Mouse (Mus musculus) erythroblast, embryonic 14.5 days (primary cell): Measurements from ENCODE around the gene Nup153. TPM values are rescaled to one million over a fixed set of nuclear protein-coding genes. Genes with fewer than 3 reads are reported as not detected.

Experiments
- H3K27me3 ChIP-seq: 2 replicates; pipeline ENCODE4 v1.6.1; 2012; ENCODE audit warnings: inconsistent platforms; ENCODE audit not compliant: control insufficient read depth
- H3K36me3 ChIP-seq: 2 replicates; pipeline ENCODE4 v1.6.1; 2012; ENCODE audit warnings: mild to moderate bottlenecking, inconsistent platforms; ENCODE audit not compliant: control insufficient read depth
- H3K4me1 ChIP-seq: 2 replicates; pipeline ENCODE4 v1.6.1; 2012; ENCODE audit warnings: inconsistent platforms; ENCODE audit not compliant: control insufficient read depth
- H3K4me3 ChIP-seq: replicated peaks from 2 replicates; pipeline ENCODE3; 2012; ENCODE audit warnings: moderate library complexity, mild to moderate bottlenecking, inconsistent platforms
- H3K9me3 ChIP-seq: 2 replicates; pipeline ENCODE4 v1.6.1; 2012; ENCODE audit warnings: low read length, inconsistent platforms, mixed read lengths; ENCODE audit not compliant: control insufficient read depth
- GATA1 ChIP-seq: IDR thresholded peaks from 2 replicates; pipeline ENCODE4 v1.6.1; 2012; ENCODE audit warnings: low read length, inconsistent platforms, mixed read lengths
- TAL1 ChIP-seq: IDR thresholded peaks from 3 replicates; pipeline ENCODE4 v1.6.1; 2012; ENCODE audit warnings: low read length, inconsistent platforms, mixed read lengths
- polyA plus RNA-seq: library from polyadenylated mRNA; stranded (reverse); fragments of >175 nt; gene quantifications from 2 replicates; pipeline ENCODE4 v1.2.3, GENCODE M21; 2012

The Nup153 gene
- polyA plus RNA-seq, 1 experiment: 1.6 TPM

- Histone ChIP-seq H3K4me1 (peaks cover 24% of the 10 kb centered on the region), H3K9me3 (no peaks in the 10 kb centered on the region), H3K27me3 (no peaks in the 10 kb centered on the region), H3K36me3 (no peaks in the 10 kb centered on the region), H3K4me3 (peak overlapping the region; percentile 69)
- TF ChIP-seq GATA1 (no peak), TAL1 (no peak)
Observed at GRCm38 (mm10) chr13:46736479-46736865, 8.7 kb upstream of the Nup153 start.

- peak overlapping the region; percentile 69 for H3K4me3 ChIP-seq
- TF ChIP-seq GATA1: no peak
- no peak for TF ChIP-seq TAL1
- H3K4me1 ChIP-seq: peaks cover 21% of the 10 kb centered on the region
- H3K36me3 ChIP-seq: no peaks in the 10 kb centered on the region
- no peaks in the 10 kb centered on the region for H3K9me3 ChIP-seq
- H3K27me3 ChIP-seq: no peaks in the 10 kb centered on the region
Observed at GRCm38 (mm10) chr13:46735808-46736478, 8.2 kb upstream of the Nup153 start.

DNA sequence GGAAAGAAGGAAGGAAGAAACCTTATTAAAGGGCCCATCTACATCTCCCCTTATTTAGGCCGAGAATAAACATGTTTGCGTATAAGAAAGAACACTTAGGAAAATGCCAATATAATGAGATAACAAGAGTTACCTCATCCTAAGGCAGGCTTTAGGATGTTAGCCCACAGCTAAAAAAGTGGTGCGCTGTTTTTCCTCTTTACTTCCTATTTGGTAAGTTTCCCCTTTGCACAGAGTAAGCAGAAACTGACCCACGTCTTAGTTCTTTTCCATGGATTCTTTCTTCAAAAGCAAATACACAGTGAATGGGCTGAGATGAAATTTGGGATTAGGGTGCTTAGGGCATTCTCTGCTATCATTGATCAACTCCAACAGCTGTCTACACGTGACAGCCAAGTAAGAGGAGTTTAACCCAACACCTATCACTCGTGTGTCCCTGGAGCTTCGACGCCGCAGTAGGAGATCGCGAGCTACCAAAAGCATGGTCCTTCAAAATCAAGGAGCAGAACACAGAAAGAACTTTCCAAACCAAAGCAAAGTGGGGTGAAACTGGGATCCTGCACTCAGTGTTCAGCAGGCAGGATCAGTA lies 7.6 kb upstream of the Nup153 start:
- TF ChIP-seq TAL1: no peak
- no peak for TF ChIP-seq GATA1
- H3K36me3 ChIP-seq: no peaks in the 10 kb centered on the region
- no peaks in the 10 kb centered on the region for H3K27me3 ChIP-seq
- peak overlapping the region; percentile 69 for H3K4me3 ChIP-seq
- H3K9me3 ChIP-seq: no peaks in the 10 kb centered on the region
- peaks cover 20% of the 10 kb centered on the region for H3K4me1 ChIP-seq

DNA sequence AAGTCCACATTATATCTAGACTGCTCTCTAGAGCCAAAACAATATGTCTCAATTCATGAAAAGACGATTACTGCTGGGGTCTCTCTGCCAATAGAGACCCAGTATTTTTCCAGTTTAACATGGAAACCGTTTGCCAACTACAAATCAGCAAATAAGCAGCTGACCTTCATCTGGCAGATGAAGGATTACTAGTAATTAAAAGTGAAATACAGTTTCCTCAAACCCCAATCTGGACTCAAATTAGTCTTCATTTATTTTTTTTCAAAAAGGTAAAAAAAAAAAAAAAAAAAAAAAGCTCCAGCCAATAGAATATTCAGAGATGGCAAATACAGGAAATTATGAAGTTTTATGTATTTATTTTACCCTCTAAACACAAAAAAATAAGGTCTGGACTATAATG lies 2.3 kb upstream of the Nup153 start:
- Histone ChIP-seq H3K9me3 (no peaks in the 10 kb centered on the region), H3K27me3 (no peaks in the 10 kb centered on the region), H3K36me3 (no peaks in the 10 kb centered on the region; the same call in none of the 2 replicates), H3K4me1 (peaks cover 12% of the 10 kb centered on the region), H3K4me3 (no peak overlapping the region)
- TF ChIP-seq GATA1 (no peak), TAL1 (no peak)

DNA sequence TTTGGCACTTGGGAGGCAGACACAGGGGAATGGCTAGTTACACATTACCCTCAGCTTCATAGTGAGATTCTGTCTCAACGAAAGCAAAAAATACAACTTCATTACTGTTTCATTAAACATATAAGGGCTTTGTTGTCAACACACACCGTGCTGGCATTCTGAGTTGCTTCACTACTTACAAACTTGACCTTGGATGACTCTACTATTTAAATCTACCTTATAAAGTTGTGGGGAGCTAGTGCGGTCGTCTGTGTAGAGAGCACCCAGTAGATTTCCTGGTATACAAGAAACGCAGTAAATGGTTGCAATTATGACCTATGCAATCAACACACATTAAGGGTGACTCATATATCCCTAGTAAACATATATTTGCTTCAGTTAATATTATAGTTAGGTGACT lies 671 bp upstream of the Nup153 start:
- Histone ChIP-seq H3K4me3 (peak overlapping the region; percentile 99), H3K9me3 (no peaks in the 10 kb centered on the region), H3K4me1 (peaks cover 27% of the 10 kb centered on the region), H3K36me3 (peaks cover 7% of the 10 kb centered on the region), H3K27me3 (no peaks in the 10 kb centered on the region)
- TF ChIP-seq GATA1: no peak

- Histone ChIP-seq H3K4me3 (peak overlapping the region; percentile 99), H3K9me3 (no peaks in the 10 kb centered on the region), H3K4me1 (peaks cover 37% of the 10 kb centered on the region), H3K27me3 (no peaks in the 10 kb centered on the region), H3K36me3 (peaks cover 11% of the 10 kb centered on the region)
- TF ChIP-seq GATA1: no peak
- TF ChIP-seq TAL1: no peak
Observed at GRCm38 (mm10) chr13:46727038-46727836, 503 bp downstream of the Nup153 start.

DNA sequence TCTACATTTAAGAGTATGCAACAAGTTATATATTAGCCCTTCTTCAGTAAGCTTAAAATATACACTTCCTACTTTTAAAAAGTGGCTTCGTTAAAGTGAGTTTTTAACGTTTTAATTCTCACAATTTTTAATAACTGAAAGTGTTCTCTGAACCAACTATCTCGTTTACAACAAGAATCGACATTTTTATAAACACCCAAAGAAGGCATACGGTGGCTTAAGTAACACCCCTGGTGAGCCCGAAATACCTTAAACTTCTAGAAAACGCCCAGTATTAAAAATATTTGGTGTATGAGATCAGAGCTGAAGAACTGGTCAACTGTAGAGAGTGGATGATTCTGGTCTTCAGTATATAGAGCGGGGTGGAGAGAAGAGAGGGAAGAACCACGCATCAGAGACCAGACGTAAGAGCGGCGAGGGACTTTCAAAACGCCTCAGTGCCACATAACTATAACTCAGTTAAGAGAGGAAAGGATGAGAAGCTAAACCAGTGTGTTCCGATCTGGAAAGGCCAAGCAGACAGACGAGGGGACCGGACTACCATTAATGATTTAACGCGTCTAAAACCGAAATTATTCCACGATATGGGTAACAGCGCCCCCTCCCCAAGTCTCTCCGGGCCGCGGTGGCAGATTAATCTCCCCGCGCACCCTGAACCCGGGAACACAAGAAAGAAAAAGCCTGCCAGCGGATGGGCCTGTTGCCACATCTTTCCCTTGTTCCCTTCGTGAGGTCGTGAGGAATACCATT lies 1.3 kb downstream of the Nup153 start:
- peaks cover 15% of the 10 kb centered on the region for H3K36me3 ChIP-seq
- TF ChIP-seq GATA1 (no peak), TAL1 (no peak)
- peaks cover 45% of the 10 kb centered on the region for H3K4me1 ChIP-seq
- no peaks in the 10 kb centered on the region for H3K27me3 ChIP-seq
- peak overlapping the region; percentile 99 for H3K4me3 ChIP-seq
- H3K9me3 ChIP-seq: no peaks in the 10 kb centered on the region

GRCm38 (mm10) chr13:46725227-46725626 lies 2.5 kb downstream of the Nup153 start:
- Histone ChIP-seq H3K4me3 (peak overlapping the region; percentile 99), H3K36me3 (peaks cover 20% of the 10 kb centered on the region), H3K4me1 (peaks cover 53% of the 10 kb centered on the region), H3K9me3 (no peaks in the 10 kb centered on the region), H3K27me3 (no peaks in the 10 kb centered on the region)
- peak; percentile 51; the same call in 1 of the 2 replicates for TF ChIP-seq GATA1
- TF ChIP-seq TAL1: no peak
